Mouse (Mus musculus): ENCODE measurements around the gene Zmynd8. TPM values are rescaled to one million over a fixed set of nuclear protein-coding genes. Genes with fewer than 3 reads are reported as not detected.

Zmynd8 gene
- total RNA-seq, 1 experiment, result 49.7 TPM

- Histone ChIP-seq H3K9ac (ENCODE audit: insufficient read depth, low read depth, low read length, poor library complexity, severe bottlenecking) (no peak overlapping the region), H3K27ac (ENCODE audit: insufficient read depth, low read depth, low read length, poor library complexity, severe bottlenecking) (no peak overlapping the region), H3K4me1 (ENCODE audit: control insufficient read depth in 2 of 2, insufficient read depth in 2 of 2, low read length in 2 of 2, poor library complexity in 1 of 2) (peaks cover 0 to 17% of the 10 kb centered on the region in 2 experiments; a peak in 2 of 4 replicates), H3K9me3 (ENCODE audit: control insufficient read depth, insufficient read depth, low read depth, low read length) (no peaks in the 10 kb centered on the region), H3K36me3 (ENCODE audit: control insufficient read depth, insufficient read depth, low read length, poor library complexity, severe bottlenecking) (peaks cover 12% of the 10 kb centered on the region; the same call in 1 of the 2 replicates), H3K4me3 (ENCODE audit: insufficient read depth in 1 of 2, low read depth in 1 of 2, low read length in 2 of 2, poor library complexity in 1 of 2, severe bottlenecking in 1 of 2) (no peak overlapping the region)
- DNase-seq (ENCODE audit: low read depth, low spot score), result no peak
- no peak for TF ChIP-seq MAFK (IDR thresholded peaks at IDR 0.05; ENCODE audit: insufficient read depth, low read depth, low read length)
- no peak for TF ChIP-seq ZNF384 (IDR thresholded peaks at IDR 0.05; ENCODE audit: low read depth, low read length)
- no peak for TF ChIP-seq CHD2 (IDR thresholded peaks at IDR 0.05; ENCODE audit: low read depth, low read length)
- TF ChIP-seq HCFC1 (IDR thresholded peaks at IDR 0.05; ENCODE audit: borderline replicate concordance, insufficient read depth, low read length), result no peak
- no peak for TF ChIP-seq ZC3H11A (IDR thresholded peaks at IDR 0.05; ENCODE audit: borderline replicate concordance, low read depth, low read length)
- in situ Hi-C loops (cut with MboI; ENCODE audit: low sequenced_read_pairs in 2 of 2, unreplicated experiment in 2 of 2), result no loop called here
Observed at GRCm38 (mm10) chr2:165797876-165798275, 100.9 kb downstream of the Zmynd8 start.

GRCm38 (mm10) chr2:165793283-165793638 lies 105.6 kb downstream of the Zmynd8 start:
- TF ChIP-seq HCFC1 (IDR thresholded peaks at IDR 0.05; ENCODE audit: borderline replicate concordance, insufficient read depth, low read length), result no peak
- TF ChIP-seq MAFK (IDR thresholded peaks at IDR 0.05; ENCODE audit: insufficient read depth, low read depth, low read length), result no peak
- TF ChIP-seq ZC3H11A (IDR thresholded peaks at IDR 0.05; ENCODE audit: borderline replicate concordance, low read depth, low read length), result no peak
- TF ChIP-seq ZNF384 (IDR thresholded peaks at IDR 0.05; ENCODE audit: low read depth, low read length), result no peak
- H3K9me3 ChIP-seq (ENCODE audit: control insufficient read depth, insufficient read depth, low read depth, low read length), result no peaks in the 10 kb centered on the region
- no peak overlapping the region for H3K9ac ChIP-seq (ENCODE audit: insufficient read depth, low read depth, low read length, poor library complexity, severe bottlenecking)
- no peak overlapping the region for H3K27ac ChIP-seq (ENCODE audit: insufficient read depth, low read depth, low read length, poor library complexity, severe bottlenecking)
- no peak for DNase-seq (ENCODE audit: low read depth, low spot score)
- no peak overlapping the region for H3K4me3 ChIP-seq (ENCODE audit: insufficient read depth in 1 of 2, low read depth in 1 of 2, low read length in 2 of 2, poor library complexity in 1 of 2, severe bottlenecking in 1 of 2)
- H3K4me1 ChIP-seq (ENCODE audit: control insufficient read depth in 2 of 2, insufficient read depth in 2 of 2, low read length in 2 of 2, poor library complexity in 1 of 2), result peaks cover 5 to 16% of the 10 kb centered on the region in 2 experiments
- in situ Hi-C loops (cut with MboI; ENCODE audit: low sequenced_read_pairs in 2 of 2, unreplicated experiment in 2 of 2), result no loop called here
- H3K36me3 ChIP-seq (ENCODE audit: control insufficient read depth, insufficient read depth, low read length, poor library complexity, severe bottlenecking), result peaks cover 17% of the 10 kb centered on the region; the same call in 1 of the 2 replicates

GRCm38 (mm10) chr2:165792431-165793282 lies 106.2 kb downstream of the Zmynd8 start:
- Histone ChIP-seq H3K9ac (ENCODE audit: insufficient read depth, low read depth, low read length, poor library complexity, severe bottlenecking) (no peak overlapping the region), H3K4me3 (ENCODE audit: insufficient read depth in 1 of 2, low read depth in 1 of 2, low read length in 2 of 2, poor library complexity in 1 of 2, severe bottlenecking in 1 of 2) (no peak overlapping the region), H3K4me1 (ENCODE audit: control insufficient read depth in 2 of 2, insufficient read depth in 2 of 2, low read length in 2 of 2, poor library complexity in 1 of 2) (peaks cover 5 to 16% of the 10 kb centered on the region in 2 experiments), H3K36me3 (ENCODE audit: control insufficient read depth, insufficient read depth, low read length, poor library complexity, severe bottlenecking) (peaks cover 17% of the 10 kb centered on the region; the same call in 1 of the 2 replicates), H3K27ac (ENCODE audit: insufficient read depth, low read depth, low read length, poor library complexity, severe bottlenecking) (no peak overlapping the region), H3K9me3 (ENCODE audit: control insufficient read depth, insufficient read depth, low read depth, low read length) (no peaks in the 10 kb centered on the region)
- no peak for DNase-seq (ENCODE audit: low read depth, low spot score)
- in situ Hi-C loops (cut with MboI; ENCODE audit: low sequenced_read_pairs in 2 of 2, unreplicated experiment in 2 of 2), result no loop called here
- TF ChIP-seq CHD2 (IDR thresholded peaks at IDR 0.05; ENCODE audit: low read depth, low read length) (no peak), MAFK (IDR thresholded peaks at IDR 0.05; ENCODE audit: insufficient read depth, low read depth, low read length) (no peak), HCFC1 (IDR thresholded peaks at IDR 0.05; ENCODE audit: borderline replicate concordance, insufficient read depth, low read length) (no peak), ZC3H11A (IDR thresholded peaks at IDR 0.05; ENCODE audit: borderline replicate concordance, low read depth, low read length) (no peak), ZNF384 (IDR thresholded peaks at IDR 0.05; ENCODE audit: low read depth, low read length) (no peak)

- no peak for TF ChIP-seq CHD2 (IDR thresholded peaks at IDR 0.05; ENCODE audit: low read depth, low read length)
- TF ChIP-seq HCFC1 (IDR thresholded peaks at IDR 0.05; ENCODE audit: borderline replicate concordance, insufficient read depth, low read length), result no peak
- TF ChIP-seq MAFK (IDR thresholded peaks at IDR 0.05; ENCODE audit: insufficient read depth, low read depth, low read length), result no peak
- TF ChIP-seq ZNF384 (IDR thresholded peaks at IDR 0.05; ENCODE audit: low read depth, low read length), result no peak
- TF ChIP-seq ZC3H11A (IDR thresholded peaks at IDR 0.05; ENCODE audit: borderline replicate concordance, low read depth, low read length), result no peak
- no peaks in the 10 kb centered on the region for H3K9me3 ChIP-seq (ENCODE audit: control insufficient read depth, insufficient read depth, low read depth, low read length)
- H3K9ac ChIP-seq (ENCODE audit: insufficient read depth, low read depth, low read length, poor library complexity, severe bottlenecking), result no peak overlapping the region
- peaks cover 5 to 20% of the 10 kb centered on the region in 2 experiments for H3K4me1 ChIP-seq (ENCODE audit: control insufficient read depth in 2 of 2, insufficient read depth in 2 of 2, low read length in 2 of 2, poor library complexity in 1 of 2)
- in situ Hi-C loops (cut with MboI; ENCODE audit: low sequenced_read_pairs in 2 of 2, unreplicated experiment in 2 of 2), result no loop called here
- peaks cover 17% of the 10 kb centered on the region; the same call in 1 of the 2 replicates for H3K36me3 ChIP-seq (ENCODE audit: control insufficient read depth, insufficient read depth, low read length, poor library complexity, severe bottlenecking)
- peak; percentile 93 for DNase-seq (ENCODE audit: low read depth, low spot score)
- H3K27ac ChIP-seq (ENCODE audit: insufficient read depth, low read depth, low read length, poor library complexity, severe bottlenecking), result no peak overlapping the region
- no peak overlapping the region for H3K4me3 ChIP-seq (ENCODE audit: insufficient read depth in 1 of 2, low read depth in 1 of 2, low read length in 2 of 2, poor library complexity in 1 of 2, severe bottlenecking in 1 of 2)
Observed at GRCm38 (mm10) chr2:165791657-165792056, 107.2 kb downstream of the Zmynd8 start.

All from ES-E14 (cell line).